Mouse (Mus musculus): ENCODE results near the gene Mrs2. TPM values are rescaled to one million over a fixed set of nuclear protein-coding genes. Genes with fewer than 3 reads are reported as not detected.
"Not testable (repeated sequence)": the region's sequence is repeated elsewhere in the genome, so short reads cannot be mapped to it uniquely, and the experiment has no call there.

Gene Mrs2
- polyA plus RNA-seq, 1 experiment, result 31.9 TPM

- DNase-seq (ENCODE audit: low read depth), result peak; percentile 56
Observed at GRCm38 (mm10) chr13:24981031-24981430, 39.1 kb downstream of the Mrs2 start.

DNA sequence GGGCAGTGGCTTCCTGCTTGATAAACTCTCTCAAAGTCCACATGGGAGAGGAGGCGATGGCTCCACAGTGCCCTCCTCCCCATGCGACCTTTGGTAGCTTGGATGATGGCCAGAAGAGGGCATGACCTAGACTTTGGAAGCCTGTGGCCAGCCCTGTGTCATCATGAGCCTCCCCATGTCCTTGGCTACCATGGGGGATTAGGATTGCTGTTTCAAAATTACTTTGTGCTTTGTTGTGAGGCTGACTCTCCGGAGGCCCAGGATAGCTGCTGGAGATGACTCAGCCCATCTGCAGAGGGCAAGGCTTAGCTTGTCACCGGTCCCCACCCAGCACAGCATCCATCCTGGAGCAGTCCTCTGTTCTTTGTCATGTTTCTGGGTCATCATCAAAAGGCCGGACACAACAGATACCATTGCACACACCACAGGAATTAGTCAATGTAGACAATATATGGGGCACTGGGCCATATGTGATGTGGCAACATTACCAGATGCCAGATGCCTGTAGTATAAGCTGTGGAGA is 42.3 kb downstream of the Mrs2 start:
- no peak for DNase-seq (ENCODE audit: low read depth)

DNA sequence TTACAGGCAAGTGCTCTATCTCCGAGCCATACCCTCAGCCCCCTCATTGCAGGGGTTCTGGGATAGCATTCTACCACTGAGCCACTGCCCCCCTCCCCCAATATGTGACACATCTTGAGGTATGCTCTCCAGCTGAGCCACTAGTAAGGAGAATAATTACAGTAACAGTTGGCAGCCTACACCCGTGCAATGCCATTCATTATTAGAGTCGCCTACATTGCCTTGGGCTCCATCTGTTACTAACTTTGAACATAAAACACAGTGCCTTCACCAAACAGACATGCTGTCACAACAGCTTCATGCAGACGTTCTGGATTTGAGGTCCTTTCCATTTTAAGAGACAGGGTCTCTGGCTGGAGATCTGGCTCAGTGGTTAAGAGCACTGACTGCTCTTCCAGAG is 43.8 kb downstream of the Mrs2 start:
- no peak for DNase-seq (ENCODE audit: low read depth)

DNA sequence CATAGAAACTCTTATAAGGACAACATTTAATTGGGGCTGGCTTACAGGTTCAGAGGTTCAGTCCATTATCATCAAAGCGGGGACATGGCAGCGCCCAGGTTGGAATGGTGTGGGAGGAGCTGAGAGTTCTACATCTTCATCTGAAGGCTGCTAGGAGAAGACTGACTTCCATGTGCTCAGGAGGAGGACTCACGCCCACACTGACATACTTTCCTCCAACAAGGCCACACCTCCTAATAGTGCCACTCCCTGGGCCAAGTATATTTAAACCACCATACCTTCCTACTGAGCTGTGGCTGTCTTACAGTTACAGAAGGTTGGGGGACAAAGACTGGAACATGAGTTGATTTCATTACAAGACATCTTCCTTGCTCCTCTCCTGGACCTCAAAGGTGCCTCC is 48.4 kb downstream of the Mrs2 start:
- not testable (repeated sequence) for DNase-seq (ENCODE audit: low read depth)

GRCm38 (mm10) chr13:24965846-24966201 is 54.4 kb downstream of the Mrs2 start:
- no peak for DNase-seq (ENCODE audit: low read depth)

GRCm38 (mm10) chr13:24965130-24965845 is 54.9 kb downstream of the Mrs2 start:
- no peak for DNase-seq (ENCODE audit: low read depth)

DNA sequence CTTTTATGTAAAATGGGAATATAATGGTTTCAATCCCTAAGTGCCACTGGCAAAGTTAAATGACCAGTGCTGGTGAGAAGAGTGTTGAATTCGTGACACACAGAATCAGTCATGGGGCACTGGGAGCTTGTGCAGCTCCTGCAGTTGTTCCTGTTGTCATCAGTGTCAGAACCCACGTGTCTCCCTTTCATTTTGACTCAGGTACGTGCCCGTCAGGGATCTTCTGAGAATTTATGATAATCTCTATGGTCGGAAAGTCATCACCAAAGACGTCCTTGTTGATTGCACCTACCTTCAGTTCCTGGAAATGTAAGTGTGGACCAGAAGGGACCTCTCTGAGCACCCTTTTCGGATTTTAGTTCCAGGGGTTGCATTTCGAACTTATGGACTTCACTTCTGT is 58.1 kb downstream of the Mrs2 start:
- no peak for DNase-seq (ENCODE audit: low read depth)

DNA sequence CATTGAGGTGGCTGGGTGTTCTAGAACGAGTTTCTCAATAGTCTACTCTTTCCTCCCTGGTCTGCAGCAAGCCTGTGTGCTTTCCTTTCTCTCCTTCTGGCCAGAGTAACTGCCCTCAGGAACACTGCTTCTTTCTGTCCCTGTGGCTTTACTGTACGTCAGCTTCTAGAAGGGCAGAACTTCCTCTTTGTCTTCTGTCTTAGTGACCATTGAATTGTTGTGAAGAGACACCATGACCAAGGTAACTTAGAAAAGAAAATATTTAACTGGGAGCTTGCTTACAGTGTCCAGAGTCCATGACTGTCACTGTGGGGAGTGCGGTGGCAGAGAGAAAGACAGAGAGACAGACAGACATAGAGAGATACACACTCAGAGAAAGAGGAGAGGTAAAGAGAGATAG is 60.1 kb downstream of the Mrs2 start:
- no peak for DNase-seq (ENCODE audit: low read depth)

GRCm38 (mm10) chr13:24958671-24959070 is 61.5 kb downstream of the Mrs2 start:
- DNase-seq (ENCODE audit: low read depth), result no peak

DNA sequence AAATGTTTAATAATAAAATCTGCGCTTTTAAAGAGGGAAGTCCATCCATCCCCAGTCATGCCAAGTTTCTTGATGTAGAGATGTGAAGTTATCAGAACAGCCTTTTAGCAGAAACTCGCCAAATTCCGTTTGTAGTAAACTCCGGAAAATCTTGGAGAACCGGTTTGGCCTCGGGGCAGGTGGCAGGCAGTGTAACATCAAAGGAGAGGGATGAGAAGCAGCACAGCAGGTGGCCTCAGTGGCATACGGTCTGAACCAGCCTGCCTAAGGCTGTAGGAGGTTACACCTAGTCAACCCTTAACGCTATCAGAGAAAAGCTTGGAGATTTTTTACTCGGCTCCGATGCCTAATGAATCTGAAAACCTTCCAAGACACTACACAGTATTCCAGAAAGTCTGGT is 64.7 kb downstream of the Mrs2 start:
- DNase-seq (ENCODE audit: low read depth), result no peak

DNA sequence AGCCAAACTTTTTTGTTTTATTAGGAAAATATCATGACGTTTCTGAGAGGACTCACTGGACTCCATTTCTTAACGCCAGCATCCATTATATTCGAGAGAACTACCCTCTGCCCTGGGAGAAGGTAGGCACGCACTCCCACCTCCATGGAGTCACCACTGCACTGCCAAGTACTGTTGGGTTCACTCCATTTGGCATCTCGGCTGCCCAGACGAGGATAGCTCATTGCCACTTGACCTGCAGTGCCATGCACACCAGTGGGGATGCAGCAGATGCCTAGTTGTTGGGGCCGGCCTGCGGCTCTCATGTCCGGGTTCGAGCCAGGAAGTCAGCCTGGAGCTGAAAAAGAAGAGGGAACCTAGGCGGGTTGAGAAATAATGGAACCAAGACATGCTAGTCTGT is 65.1 kb downstream of the Mrs2 start:
- DNase-seq (ENCODE audit: low read depth), result no peak

GRCm38 (mm10) chr13:24952659-24953058 is 67.5 kb downstream of the Mrs2 start:
- no peak for DNase-seq (ENCODE audit: low read depth)

DNA sequence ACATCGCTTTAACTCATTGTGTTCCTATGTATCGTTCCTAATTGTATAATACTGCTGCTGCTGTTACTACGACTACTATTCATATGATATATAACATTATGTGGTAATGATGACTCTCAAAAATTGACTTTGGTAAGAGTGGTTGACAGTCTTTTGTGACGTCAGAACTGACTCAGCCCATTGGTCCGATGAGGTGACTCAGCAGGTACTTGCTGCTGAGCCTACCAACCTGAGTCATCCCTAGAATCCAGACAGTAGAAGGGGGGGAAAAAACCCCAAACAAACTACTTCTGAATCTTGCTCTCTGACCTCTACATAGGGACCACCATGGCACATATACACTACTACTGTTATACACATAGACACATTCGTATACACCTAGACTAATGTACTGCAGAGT is 71.3 kb downstream of the Mrs2 start:
- no peak for DNase-seq (ENCODE audit: low read depth)

DNA sequence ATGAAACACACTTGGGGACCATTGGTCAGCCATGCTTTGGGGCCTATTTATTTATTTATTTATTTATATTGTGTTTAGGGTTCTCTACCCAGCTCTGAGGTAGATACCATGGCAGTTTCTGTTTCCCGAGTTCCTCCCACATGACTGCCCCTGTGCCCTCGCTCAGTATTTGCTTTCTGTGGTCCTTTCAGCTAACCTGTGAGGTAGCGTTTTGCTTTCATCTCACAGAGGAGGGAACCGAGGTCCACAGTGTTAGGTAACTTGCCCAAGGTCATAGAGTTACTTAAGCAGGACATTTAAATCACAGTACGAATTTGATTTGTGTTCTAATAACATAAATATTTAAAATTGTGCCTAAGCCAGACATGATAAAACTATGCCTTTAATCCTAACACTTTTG is 73.0 kb downstream of the Mrs2 start:
- no peak for DNase-seq (ENCODE audit: low read depth)

DNA sequence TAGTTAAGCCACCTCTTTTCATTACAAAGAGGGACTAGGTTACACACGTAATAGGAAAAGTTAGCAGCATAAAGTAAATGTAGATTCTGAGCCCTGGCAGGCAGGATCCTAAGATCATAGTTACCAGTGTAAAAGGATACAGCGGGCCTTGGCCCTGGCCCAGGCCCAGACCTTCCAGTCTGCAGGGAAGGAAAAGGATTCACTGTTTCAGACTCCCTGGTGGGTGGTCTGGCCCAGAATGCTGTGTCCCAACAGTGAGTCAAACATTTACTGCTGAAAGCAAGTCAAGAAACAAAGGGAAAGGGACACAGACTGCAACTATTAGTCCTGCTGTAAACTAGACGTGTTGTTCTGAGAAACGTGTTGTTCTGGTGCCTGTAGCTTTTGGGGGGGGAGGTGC is 74.6 kb downstream of the Mrs2 start:
- DNase-seq (ENCODE audit: low read depth), result no peak

- DNase-seq (ENCODE audit: low read depth), result no peak
Observed at GRCm38 (mm10) chr13:24943303-24943702, 76.9 kb downstream of the Mrs2 start.

- DNase-seq (ENCODE audit: low read depth), result peak; percentile 58
Observed at GRCm38 (mm10) chr13:24942512-24943282, 77.5 kb downstream of the Mrs2 start, which contains the start of gene Gpld1. Gene Gpld1, plus strand, starts transcription at chr13:24943152.

DNA sequence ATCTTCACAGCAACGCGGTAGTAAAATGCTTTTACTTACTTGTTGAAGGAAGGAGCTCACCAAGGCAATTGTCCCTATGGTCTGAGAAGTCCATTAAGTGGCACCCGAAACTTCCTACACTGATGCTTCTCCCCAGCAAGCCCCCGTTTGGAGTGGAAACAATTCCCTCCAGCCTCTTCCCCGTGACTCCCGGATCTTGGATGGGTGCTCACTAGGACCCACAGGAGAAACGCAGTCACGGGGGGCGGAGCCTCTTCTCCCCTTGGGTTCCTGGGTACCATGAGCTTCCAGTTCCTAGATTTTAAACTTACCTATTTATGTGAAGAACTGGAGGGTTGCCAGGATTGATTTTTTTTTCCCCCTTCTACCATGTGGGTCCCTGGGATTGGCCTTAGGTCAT is 80.7 kb downstream of the Mrs2 start:
- no peak for DNase-seq (ENCODE audit: low read depth)

DNA sequence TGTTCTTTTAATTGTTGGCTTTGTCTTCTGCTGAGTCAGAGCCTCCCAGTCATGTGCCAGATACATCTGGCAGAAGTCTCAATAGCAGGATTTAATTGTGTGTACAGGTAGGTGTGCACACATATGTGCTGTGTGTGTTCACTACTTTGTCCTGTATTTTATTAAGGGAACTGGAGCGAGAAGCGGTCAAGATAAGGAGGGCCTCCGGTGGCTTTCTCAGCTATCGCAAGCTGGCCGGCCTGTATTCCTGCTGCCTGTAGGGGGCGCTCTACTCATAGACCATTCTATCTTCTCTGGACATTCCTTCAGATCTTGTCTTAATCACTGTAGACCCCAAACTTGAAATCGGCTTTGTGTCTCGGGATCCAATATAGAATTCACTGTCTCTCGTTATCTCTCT is 81.5 kb downstream of the Mrs2 start:
- no peak for DNase-seq (ENCODE audit: low read depth)

DNA sequence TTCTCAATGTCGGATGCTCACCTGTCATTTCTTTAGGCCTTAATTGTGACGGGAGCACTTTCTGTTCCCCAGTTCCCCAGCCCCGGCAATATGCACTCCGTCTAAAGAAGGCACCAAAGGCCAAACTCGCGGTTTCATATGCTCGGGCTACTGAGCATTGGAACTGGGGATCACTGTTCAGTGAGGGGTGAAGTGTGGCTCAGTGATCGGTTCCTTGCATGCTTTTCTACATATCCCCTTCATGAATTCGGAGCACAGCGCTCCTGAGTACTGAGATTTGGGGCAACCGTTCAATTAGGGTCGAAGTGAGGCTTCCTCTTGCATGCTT is 82.4 kb downstream of the Mrs2 start:
- DNase-seq (ENCODE audit: low read depth), result no peak

All from gonadal fat pad, adult 2 months (tissue).